Mouse (Mus musculus) megakaryocyte, embryonic 14.5 days (primary cell): ENCODE data around the gene Otud5. TPM values are rescaled to one million over a fixed set of nuclear protein-coding genes. Genes with fewer than 3 reads are reported as not detected.
"Not testable (repeated sequence)": the region's sequence is repeated elsewhere in the genome, so short reads cannot be mapped to it uniquely, and the experiment has no call there.

Experiments used
- H3K27me3 ChIP-seq: replicated peaks from 2 replicates; pipeline ENCODE3; 2012; ENCODE audit warnings: inconsistent platforms
- H3K36me3 ChIP-seq: replicated peaks from 2 replicates; pipeline ENCODE3; 2012; ENCODE audit warnings: low read length, inconsistent platforms, mixed read lengths
- H3K4me1 ChIP-seq: 2 replicates; pipeline ENCODE4 v1.6.1; 2012; ENCODE audit warnings: inconsistent platforms
- H3K4me3 ChIP-seq: replicated peaks from 2 replicates; pipeline ENCODE3; 2012; ENCODE audit warnings: moderate library complexity, mild to moderate bottlenecking, inconsistent platforms
- H3K9me3 ChIP-seq: 2 replicates; pipeline ENCODE4 v1.6.1; 2012; ENCODE audit warnings: inconsistent platforms
- FLI1 ChIP-seq: IDR thresholded peaks from 2 replicates; pipeline ENCODE4 v1.6.1; 2012; ENCODE audit warnings: low read length, inconsistent platforms, mixed read lengths
- GATA1 ChIP-seq: IDR thresholded peaks from 3 replicates; pipeline ENCODE4 v1.6.1; 2012; ENCODE audit warnings: mixed read lengths, low read length, inconsistent platforms, borderline replicate concordance
- polyA plus RNA-seq: library from polyadenylated mRNA; stranded (reverse); fragments of >175 nt; gene quantifications from 2 replicates; pipeline ENCODE4 v1.2.3, GENCODE M21; 2012; ENCODE audit warnings: low replicate concordance; ENCODE audit not compliant: insufficient read depth

Otud5 gene
- polyA plus RNA-seq, 1 experiment = 89.2 TPM

GRCm38 (mm10) chrX:7878007-7878419, 36.8 kb downstream of the Otud5 start, which contains the start of gene Pim2:
Gene Pim2, plus strand, starts transcription at chrX:7878262.
- H3K4me3 ChIP-seq = peak within 1 kb of the TSS; percentile 95
- no peak for TF ChIP-seq FLI1
- no peak for TF ChIP-seq GATA1
- peaks cover 52% of the 10 kb centered on the region for H3K36me3 ChIP-seq
- H3K9me3 ChIP-seq = 0 out of 2 replicates have a peak, but pooled peaks cover 6% of the 10 kb centered on the region
- no peaks in the 10 kb centered on the region for H3K27me3 ChIP-seq
- H3K4me1 ChIP-seq = peaks cover 32% of the 10 kb centered on the region

- Histone ChIP-seq H3K4me3 (peak overlapping the region; percentile 95), H3K36me3 (peaks cover 47% of the 10 kb centered on the region), H3K9me3 (0 out of 2 replicates have a peak, but pooled peaks cover 6% of the 10 kb centered on the region), H3K4me1 (peaks cover 27% of the 10 kb centered on the region), H3K27me3 (no peaks in the 10 kb centered on the region)
- no peak for TF ChIP-seq GATA1
- TF ChIP-seq FLI1 = no peak
These were observed 37.3 kb downstream of the Otud5 start for GRCm38 (mm10) chrX:7878495-7878894.

- peaks cover 25% of the 10 kb centered on the region for H3K4me1 ChIP-seq
- peaks cover 34% of the 10 kb centered on the region for H3K36me3 ChIP-seq
- H3K4me3 ChIP-seq = peak overlapping the region; percentile 95
- no peak for TF ChIP-seq GATA1
- TF ChIP-seq FLI1 = no peak
- 0 out of 2 replicates have a peak, but pooled peaks cover 6% of the 10 kb centered on the region for H3K9me3 ChIP-seq
- H3K27me3 ChIP-seq = no peaks in the 10 kb centered on the region
These were observed 38.7 kb downstream of the Otud5 start for GRCm38 (mm10) chrX:7879819-7880218.

- H3K4me3 ChIP-seq = peak within 1 kb of the TSS; percentile 97
- TF ChIP-seq GATA1 = no peak
- no peak for TF ChIP-seq FLI1
- peaks cover 46% of the 10 kb centered on the region for H3K36me3 ChIP-seq
- H3K27me3 ChIP-seq = no peaks in the 10 kb centered on the region
- peaks cover 28% of the 10 kb centered on the region for H3K4me1 ChIP-seq
- H3K9me3 ChIP-seq = no peaks in the 10 kb centered on the region
These were observed 42.8 kb downstream of the Otud5 start, which contains the start of gene Slc35a2 for GRCm38 (mm10) chrX:7883841-7884567. Gene Slc35a2, plus strand, starts transcription at chrX:7884028.

- Histone ChIP-seq H3K9me3 (0 out of 2 replicates have a peak, but pooled peaks cover 3% of the 10 kb centered on the region), H3K36me3 (peaks cover 47% of the 10 kb centered on the region), H3K4me3 (peak overlapping the region; percentile 96), H3K4me1 (peaks cover 17% of the 10 kb centered on the region; the same call in 1 of the 2 replicates), H3K27me3 (no peaks in the 10 kb centered on the region)
- no peak for TF ChIP-seq FLI1
- no peak for TF ChIP-seq GATA1
These were observed 57.0 kb downstream of the Otud5 start for GRCm38 (mm10) chrX:7898211-7898610.

- Histone ChIP-seq H3K4me3 (peak within 1 kb of the TSS; percentile 96), H3K9me3 (0 out of 2 replicates have a peak, but pooled peaks cover 3% of the 10 kb centered on the region), H3K4me1 (peaks cover 17% of the 10 kb centered on the region; the same call in 1 of the 2 replicates), H3K36me3 (peaks cover 45% of the 10 kb centered on the region), H3K27me3 (no peaks in the 10 kb centered on the region)
- no peak for TF ChIP-seq GATA1
- no peak for TF ChIP-seq FLI1
These were observed 58.0 kb downstream of the Otud5 start, which contains the start of the genes Pqbp1 and Timm17b for GRCm38 (mm10) chrX:7898880-7899874. Gene Pqbp1, minus strand, starts transcription at chrX:7899269. Gene Timm17b, plus strand, starts transcription at chrX:7899357.

- no peaks in the 10 kb centered on the region for H3K27me3 ChIP-seq
- peaks cover 9% of the 10 kb centered on the region; the same call in 1 of the 2 replicates for H3K4me1 ChIP-seq
- TF ChIP-seq FLI1 (no peak), GATA1 (no peak)
- H3K36me3 ChIP-seq = peaks cover 49% of the 10 kb centered on the region
- H3K4me3 ChIP-seq = no peak overlapping the region
- peaks cover 5% of the 10 kb centered on the region; the same call in 1 of the 2 replicates for H3K9me3 ChIP-seq
These were observed 63.3 kb downstream of the Otud5 start for GRCm38 (mm10) chrX:7904441-7904840.

- no peaks in the 10 kb centered on the region for H3K27me3 ChIP-seq
- TF ChIP-seq GATA1 = no peak
- TF ChIP-seq FLI1 = no peak
- no peak within 1 kb of the TSS for H3K4me3 ChIP-seq
- peaks cover 3% of the 10 kb centered on the region; the same call in 1 of the 2 replicates for H3K9me3 ChIP-seq
- H3K4me1 ChIP-seq = no peaks in the 10 kb centered on the region
- peaks cover 42% of the 10 kb centered on the region for H3K36me3 ChIP-seq
These were observed 66.6 kb downstream of the Otud5 start, which contains the start of gene Gm10491 for GRCm38 (mm10) chrX:7907735-7908134. Gene Gm10491, minus strand, starts transcription at chrX:7907835.

- H3K4me1 ChIP-seq, H3K27me3 ChIP-seq, H3K4me3 ChIP-seq, H3K9me3 ChIP-seq: not testable (repeated sequence)
- peaks cover 29% of the 10 kb centered on the region for H3K36me3 ChIP-seq
These were observed 68.1 kb downstream of the Otud5 start, which contains the start of gene Gm10490 for GRCm38 (mm10) chrX:7909242-7909641. Gene Gm10490, plus strand, starts transcription at chrX:7909542.
